Comparison of ENCODE assay signal across 15 mouse cellular contexts in genomic region chr5:38858015-38858721, GRCm38 (mm10). TPM values are rescaled to one million over a fixed set of nuclear protein-coding genes. Genes with fewer than 3 reads are reported as not detected.
DNase-seq lines count a peak whose midpoint lies in the region; ATAC-seq and TF ChIP-seq lines count a peak whose summit lies in the region.
"Had no signal": no experiment of that assay in that cellular context is flagged by ENCODE, and none has a peak within 500 bp of the region (broad histone marks: within the 10 kb centered on the region; RNA-seq: fewer than 3 reads in every experiment).

No protein-coding gene starts in this region.

- no peaks in the 10 kb centered on the region for H3K79me2 ChIP-seq in myocyte (ENCODE audit: control insufficient read depth, insufficient read depth)

- no peak for TF ChIP-seq POLR2A in myocyte (IDR thresholded peaks at IDR 0.05; ENCODE audit: insufficient read length, low read depth)

- no peak overlapping the region for H3K4me3 ChIP-seq in myocyte
- H3K4me3 ChIP-seq: forebrain, embryonic 15.5 days; limb, embryonic 13.5 days had no signal

- peak overlapping the region; percentile 59 for H3K4me2 ChIP-seq in myocyte (ENCODE audit: low read depth)
- H3K4me2 ChIP-seq: forebrain, embryonic 15.5 days; limb, embryonic 13.5 days had no signal

- no peak overlapping the region for H3ac ChIP-seq in myocyte (ENCODE audit: control insufficient read depth, insufficient read length)

- peak; percentile 21 to 48 for DNase-seq in kidney, postnatal 4 days
- DNase-seq in kidney, adult 11 months = no peak
- peak; percentile 67 for DNase-seq in embryo, embryonic 10.5 days (ENCODE audit: low spot score)
- DNase-seq in gastrocnemius, postnatal 25 days = no peak
- DNase-seq in spleen, postnatal 36 days (ENCODE audit: low spot score in 2 of 2) = no peak
- no peak for DNase-seq in thymus, postnatal 0 days (ENCODE audit: low spot score)
- DNase-seq: adrenal gland, postnatal 25 days; heart, postnatal 10 days; liver, postnatal 0 days had no signal

- ATAC-seq in hematopoietic stem cell, adult 5-6 weeks (replicated peaks in 1 of 2; ENCODE audit: insufficient read depth in 1 of 2, low FRiP score in 2 of 2, low TSS enrichment in 1 of 2, low read depth in 1 of 2, poor library complexity in 2 of 2, severe bottlenecking in 2 of 2) = peak; percentile 81 to 91
- ATAC-seq: forebrain, embryonic 15.5 days; inflammation-experienced regulatory T-cells, adult 6 months; liver, postnatal 0 days had no signal

- no peaks in the 10 kb centered on the region for H3K27me3 ChIP-seq in myocyte (ENCODE audit: control insufficient read depth, insufficient read depth, insufficient read length)
- H3K27me3 ChIP-seq: forebrain, embryonic 15.5 days had no signal

- no peaks in the 10 kb centered on the region for H3K36me3 ChIP-seq in myocyte (ENCODE audit: control insufficient read depth, insufficient read depth)
- H3K36me3 ChIP-seq: forebrain, embryonic 15.5 days; limb, embryonic 13.5 days had no signal

TF ChIP-seq in myocyte, 11 proteins besides CTCF, POLR2A, EP300 and RAD21:
- no peak for TF ChIP-seq TCF12 (IDR thresholded peaks at IDR 0.05; ENCODE audit: insufficient read depth, poor library complexity, severe bottlenecking)
- no peak for TF ChIP-seq REST (IDR thresholded peaks at IDR 0.05; ENCODE audit: insufficient read depth, insufficient read length)
- TF ChIP-seq TCF3 (IDR thresholded peaks at IDR 0.05; ENCODE audit: insufficient read length, low read depth) = no peak
- TF ChIP-seq SRF (IDR thresholded peaks at IDR 0.05; ENCODE audit: control insufficient read depth, insufficient read length, low read depth) = no peak
- TF ChIP-seq MYOD1 (IDR thresholded peaks at IDR 0.05; ENCODE audit: control insufficient read depth in 1 of 3, insufficient read length in 2 of 3, low read depth in 2 of 3) = no peak
- TF ChIP-seq E2F4 (IDR thresholded peaks at IDR 0.05; ENCODE audit: insufficient read depth) = no peak

RNA-seq across cellular contexts. Expression of gene Clnk, which starts 18.4 kb away (rescaled TPM):
- total RNA-seq in hematopoietic stem cell, adult 5-6 weeks (2017) = 12.5 and 24.8 TPM in 2 replicates
- polyA plus RNA-seq in myocyte (2012; fragmentation: generic; extraction: Trizol) = not detected
- total RNA-seq in gastrocnemius, postnatal 25 days (2021) = not detected
- polyA plus RNA-seq in thymus, postnatal 0 days (2015; fragmentation: Nextera tagmentation; extraction: Ambion mirVana) = 1.6 and 2.0 TPM in 2 replicates
- total RNA-seq: adrenal gland, postnatal 25 days; heart, postnatal 10 days had no signal
- polyA plus RNA-seq: gonadal fat pad, adult 2 months; inflammation-experienced regulatory T-cells, adult 6 months; limb, embryonic 13.5 days had no signal

Comparison
In these comparisons a context has a peak if more than half of its experiments do, and no peak if none do; other contexts are left out.
1. DNase-seq: peak in kidney, postnatal 4 days (2 of 2) and embryo, embryonic 10.5 days (single experiment); none in kidney, adult 11 months (single experiment), gastrocnemius, postnatal 25 days (single experiment), spleen, postnatal 36 days (0 of 2) and thymus, postnatal 0 days (single experiment).
2. RNA of gene Clnk, which starts 18.4 kb away (total RNA-seq): 12.5 to 24.8 TPM in hematopoietic stem cell, adult 5-6 weeks; not detected in gastrocnemius, postnatal 25 days; every median in the first group is over 10 times any median in the second.